Mouse (Mus musculus) embryonic facial prominence, embryonic 10.5 days (tissue): ENCODE results near the gene Gm7029. TPM values are rescaled to one million over a fixed set of nuclear protein-coding genes. Genes with fewer than 3 reads are reported as not detected.

Experiments used
- DNase-seq: peaks from one replicate; pipeline ENCODE4 v3.0.0-alpha.2; 2017; ENCODE audit warnings: low spot score
- H3K27ac ChIP-seq: fragments of 300-500 bp; sonication (generic); replicated peaks from 2 replicates; pipeline ENCODE4 v1.5.1; 2016; ENCODE audit warnings: mild to moderate bottlenecking
- H3K27me3 ChIP-seq: fragments of 300-500 bp; sonication (generic); replicated peaks from 2 replicates; pipeline ENCODE4 v1.6.1; 2016; ENCODE audit warnings: low read depth, mild to moderate bottlenecking; ENCODE audit not compliant: poor library complexity, severe bottlenecking
- H3K36me3 ChIP-seq: fragments of 300-500 bp; sonication (generic); replicated peaks from 2 replicates; pipeline ENCODE4 v1.6.1; 2016; ENCODE audit warnings: mild to moderate bottlenecking, moderate library complexity
- H3K4me1 ChIP-seq: fragments of 300-500 bp; sonication (generic); 2 replicates; pipeline ENCODE4 v1.6.1; 2016
- H3K4me3 ChIP-seq: fragments of 300-500 bp; sonication (generic); 2 replicates; pipeline ENCODE4 v1.5.1; 2016; ENCODE audit warnings: mild to moderate bottlenecking, moderate library complexity
- H3K9me3 ChIP-seq: fragments of 300-500 bp; sonication (generic); 2 replicates; pipeline ENCODE4 v1.6.1; 2016; ENCODE audit warnings: mild to moderate bottlenecking
- WGBS: fragments of 180-500 bp; shearing (Covaris S2); methylation state at CpG from one replicate; pipeline ENCODE4 v1.1.7; 2016; 5-methylcytosine and 5-hydroxymethylcytosine counted together
- polyA plus RNA-seq: library from polyadenylated mRNA; unstranded; fragments of >200 nt; fragmentation: Nextera tagmentation; extraction: Ambion mirVana; gene quantifications from 2 replicates; pipeline ENCODE4 v1.2.1, GENCODE M21; 2016

Gm7029 gene
- polyA plus RNA-seq, 1 experiment from 2014 or later: not detected

GRCm38 (mm10) chr17:33909077-33909868 lies 35.6 kb downstream of the Gm7029 start, which contains the start of gene Daxx:
Gene Daxx (plus strand): TSS chr17:33909414.
- Histone ChIP-seq H3K27ac (peak within 1 kb of the TSS; percentile 93), H3K9me3 (no peaks in the 10 kb centered on the region), H3K4me3 (peak within 1 kb of the TSS; percentile 95), H3K4me1 (peaks cover 49% of the 10 kb centered on the region), H3K36me3 (peaks cover 40% of the 10 kb centered on the region), H3K27me3 (no peaks in the 10 kb centered on the region)
- under 1% methylated on average over 68 of the region's 68 CpGs for WGBS
- DNase-seq: peak; percentile 100

GRCm38 (mm10) chr17:33909869-33910250 lies 36.2 kb downstream of the Gm7029 start:
- Histone ChIP-seq H3K27ac (peak overlapping the region; percentile 93), H3K4me3 (peak overlapping the region; percentile 95), H3K4me1 (peaks cover 52% of the 10 kb centered on the region), H3K9me3 (no peaks in the 10 kb centered on the region), H3K36me3 (peaks cover 46% of the 10 kb centered on the region), H3K27me3 (no peaks in the 10 kb centered on the region)
- DNase-seq: no peak
- WGBS: under 1% methylated on average over 14 of the region's 14 CpGs

- WGBS: 52% methylated on average over 11 of the region's 11 CpGs
- Histone ChIP-seq H3K4me1 (peaks cover 56% of the 10 kb centered on the region), H3K27me3 (no peaks in the 10 kb centered on the region), H3K4me3 (peak overlapping the region; percentile 95), H3K27ac (peak overlapping the region; percentile 93), H3K9me3 (no peaks in the 10 kb centered on the region), H3K36me3 (peaks cover 50% of the 10 kb centered on the region)
- no peak for DNase-seq
Measured at GRCm38 (mm10) chr17:33910346-33911051, 36.9 kb downstream of the Gm7029 start.

- Histone ChIP-seq H3K27ac (no peak overlapping the region), H3K36me3 (peaks cover 50% of the 10 kb centered on the region), H3K9me3 (no peaks in the 10 kb centered on the region), H3K4me3 (peak overlapping the region; percentile 95), H3K4me1 (peaks cover 57% of the 10 kb centered on the region), H3K27me3 (no peaks in the 10 kb centered on the region)
- no peak for DNase-seq
- WGBS: 93% methylated on average over 31 of the region's 31 CpGs
Measured at GRCm38 (mm10) chr17:33911052-33911812, 37.6 kb downstream of the Gm7029 start.

- Histone ChIP-seq H3K4me3 (peak overlapping the region; percentile 95; the same call in 1 of the 2 replicates), H3K4me1 (peaks cover 63% of the 10 kb centered on the region), H3K9me3 (no peaks in the 10 kb centered on the region), H3K36me3 (peaks cover 52% of the 10 kb centered on the region), H3K27me3 (no peaks in the 10 kb centered on the region), H3K27ac (no peak overlapping the region)
- no peak for DNase-seq
- WGBS: 91% methylated on average over 28 of the region's 28 CpGs
Measured at GRCm38 (mm10) chr17:33911813-33912414, 38.3 kb downstream of the Gm7029 start.

- H3K4me1 ChIP-seq: peaks cover 70% of the 10 kb centered on the region
Measured at GRCm38 (mm10) chr17:33913264-33913663, 39.6 kb downstream of the Gm7029 start.

GRCm38 (mm10) chr17:33913905-33914304 lies 40.3 kb downstream of the Gm7029 start:
- 94% methylated on average over 8 of the region's 8 CpGs for WGBS
- Histone ChIP-seq H3K27me3 (peaks cover 10% of the 10 kb centered on the region; the same call in 1 of the 2 replicates), H3K27ac (no peak overlapping the region), H3K9me3 (no peaks in the 10 kb centered on the region), H3K4me1 (peaks cover 70% of the 10 kb centered on the region), H3K36me3 (peaks cover 69% of the 10 kb centered on the region), H3K4me3 (peak overlapping the region; percentile 73; the same call in 1 of the 2 replicates)
- DNase-seq: no peak

More at GRCm38 (mm10) chr17:33913264-33913663, 39.6 kb downstream of the Gm7029 start:
- H3K9me3 ChIP-seq: no peaks in the 10 kb centered on the region
- no peak overlapping the region for H3K27ac ChIP-seq
- H3K36me3 ChIP-seq: peaks cover 65% of the 10 kb centered on the region
- peaks cover 6% of the 10 kb centered on the region; the same call in 1 of the 2 replicates for H3K27me3 ChIP-seq
- peak overlapping the region; percentile 25; the same call in 1 of the 2 replicates for H3K4me3 ChIP-seq
- DNase-seq: no peak
- WGBS: 92% methylated on average over 10 of the region's 10 CpGs

- Histone ChIP-seq H3K27ac (no peak overlapping the region), H3K36me3 (peaks cover 69% of the 10 kb centered on the region)
Measured at GRCm38 (mm10) chr17:33914969-33915391, 41.3 kb downstream of the Gm7029 start.

GRCm38 (mm10) chr17:33915671-33916250 lies 42.1 kb downstream of the Gm7029 start, which contains the start of the genes Tapbp and Zbtb22:
Gene Tapbp (plus strand): TSS chr17:33915899.
Gene Zbtb22 (plus strand): TSS chr17:33915904.
- Histone ChIP-seq H3K4me1 (peaks cover 76% of the 10 kb centered on the region), H3K36me3 (peaks cover 64% of the 10 kb centered on the region), H3K27ac (peak within 1 kb of the TSS; percentile 94), H3K4me3 (peak within 1 kb of the TSS; percentile 73), H3K9me3 (no peaks in the 10 kb centered on the region), H3K27me3 (peaks cover 10% of the 10 kb centered on the region; the same call in 1 of the 2 replicates)
- WGBS: under 1% methylated on average over 34 of the region's 34 CpGs
- DNase-seq: peak; percentile 98

More at GRCm38 (mm10) chr17:33914969-33915391, 41.3 kb downstream of the Gm7029 start:
- Histone ChIP-seq H3K9me3 (no peaks in the 10 kb centered on the region), H3K27me3 (peaks cover 10% of the 10 kb centered on the region; the same call in 1 of the 2 replicates), H3K4me3 (peak overlapping the region; percentile 73), H3K4me1 (peaks cover 76% of the 10 kb centered on the region)
- 71% methylated on average over 13 of the region's 13 CpGs for WGBS
- DNase-seq: no peak

GRCm38 (mm10) chr17:33916294-33916693 lies 42.7 kb downstream of the Gm7029 start:
- Histone ChIP-seq H3K27me3 (peaks cover 10% of the 10 kb centered on the region; the same call in 1 of the 2 replicates), H3K36me3 (peaks cover 59% of the 10 kb centered on the region), H3K4me3 (peak overlapping the region; percentile 73), H3K27ac (peak overlapping the region; percentile 94), H3K9me3 (no peaks in the 10 kb centered on the region), H3K4me1 (peaks cover 76% of the 10 kb centered on the region)
- DNase-seq: no peak
- under 1% methylated on average over 20 of the region's 20 CpGs for WGBS
